Mouse (Mus musculus) left cerebral cortex, adult 8-10 months (tissue): Measurements from ENCODE around the gene Il1rl2. TPM values are rescaled to one million over a fixed set of nuclear protein-coding genes. Genes with fewer than 3 reads are reported as not detected.

Experiments used
- DNase-seq, 2 experiments: peaks; one replicate each; pipeline ENCODE4 v3.0.0; 2022; ENCODE audit warnings: low spot score in 2 of 2
- total RNA-seq, 4 experiments: library from RNA; stranded (reverse); gene quantifications; 2 replicates each; pipeline ENCODE4 v1.2.4; 2022

The Il1rl2 gene
- total RNA-seq, 4 experiments from 2014 or later, result 0.33 to 1.8 (median 1.2) TPM

- no peak for DNase-seq
These were observed 719 bp downstream of the Il1rl2 start for GRCm38 (mm10) chr1:40324955-40325702.

GRCm38 (mm10) chr1:40325711-40326327, 1.4 kb downstream of the Il1rl2 start:
- DNase-seq, result no peak

GRCm38 (mm10) chr1:40327604-40328003, 3.2 kb downstream of the Il1rl2 start:
- no peak for DNase-seq

- DNase-seq, result no peak
These were observed 5.1 kb downstream of the Il1rl2 start for GRCm38 (mm10) chr1:40329526-40329925.

GRCm38 (mm10) chr1:40330181-40330580, 5.8 kb downstream of the Il1rl2 start:
- no peak for DNase-seq

GRCm38 (mm10) chr1:40339346-40339745, 14.9 kb downstream of the Il1rl2 start:
- DNase-seq, result no peak

GRCm38 (mm10) chr1:40340102-40340501, 15.7 kb downstream of the Il1rl2 start:
- DNase-seq, result no peak

GRCm38 (mm10) chr1:40352158-40352903, 27.9 kb downstream of the Il1rl2 start:
- DNase-seq, result no peak

GRCm38 (mm10) chr1:40352904-40353286, 28.5 kb downstream of the Il1rl2 start:
- DNase-seq, result no peak

GRCm38 (mm10) chr1:40354665-40355064, 30.3 kb downstream of the Il1rl2 start:
- no peak for DNase-seq

- DNase-seq, result no peak
These were observed 31.0 kb downstream of the Il1rl2 start for GRCm38 (mm10) chr1:40355431-40355843.

- no peak for DNase-seq
These were observed 31.6 kb downstream of the Il1rl2 start for GRCm38 (mm10) chr1:40355904-40356521.

GRCm38 (mm10) chr1:40357921-40358320, 33.5 kb downstream of the Il1rl2 start:
- DNase-seq, result no peak

GRCm38 (mm10) chr1:40358351-40358750, 33.9 kb downstream of the Il1rl2 start:
- no peak for DNase-seq

- DNase-seq, result peak in 1 of 2 experiments; percentile 70
These were observed 34.4 kb downstream of the Il1rl2 start for GRCm38 (mm10) chr1:40358771-40359181.

- DNase-seq, result no peak
These were observed 35.3 kb downstream of the Il1rl2 start for GRCm38 (mm10) chr1:40359731-40360130.

- DNase-seq, result no peak
These were observed 36.6 kb downstream of the Il1rl2 start for GRCm38 (mm10) chr1:40360969-40361368.

GRCm38 (mm10) chr1:40361596-40361995, 37.2 kb downstream of the Il1rl2 start:
- DNase-seq, result no peak

GRCm38 (mm10) chr1:40362784-40363183, 38.4 kb downstream of the Il1rl2 start:
- no peak for DNase-seq

GRCm38 (mm10) chr1:40372951-40373350, 48.5 kb downstream of the Il1rl2 start:
- no peak for DNase-seq

- no peak for DNase-seq
These were observed 50.7 kb downstream of the Il1rl2 start for GRCm38 (mm10) chr1:40375148-40375547.

GRCm38 (mm10) chr1:40376745-40377144, 52.3 kb downstream of the Il1rl2 start:
- DNase-seq, result no peak
